Mouse (Mus musculus) skeletal muscle tissue, adult 2 months (tissue): Measurements from ENCODE around the gene Orai2.
"Not testable (repeated sequence)": the region's sequence is repeated elsewhere in the genome, so short reads cannot be mapped to it uniquely, and the experiment has no call there.

ENCODE experiments used
- DNase-seq: peaks from one replicate; pipeline ENCODE4 v3.0.0-alpha.2; 2012; ENCODE audit warnings: low read depth, low spot score

Orai2 gene

GRCm38 (mm10) chr5:136137658-136138274, 32.7 kb downstream of the Orai2 start:
- DNase-seq, result no peak

- no peak for DNase-seq
Observed at GRCm38 (mm10) chr5:136136292-136136990, 34.1 kb downstream of the Orai2 start.

- peak; percentile 93 for DNase-seq
Observed at GRCm38 (mm10) chr5:136135571-136136291, 34.8 kb downstream of the Orai2 start, which contains the start of the genes Lrwd1 and Alkbh4. TSS of gene Lrwd1 (minus strand) at chr5:136136074. TSS of gene Alkbh4 (plus strand) at chr5:136136146.

- DNase-seq, result no peak
Observed at GRCm38 (mm10) chr5:136122165-136122564, 48.3 kb downstream of the Orai2 start.

- no peak for DNase-seq
Observed at GRCm38 (mm10) chr5:136116784-136117112, 53.8 kb downstream of the Orai2 start.

- peak; percentile 95 for DNase-seq
Observed at GRCm38 (mm10) chr5:136115891-136116783, 54.4 kb downstream of the Orai2 start, which contains the start of gene Polr2j. TSS of gene Polr2j (plus strand) at chr5:136116631.

GRCm38 (mm10) chr5:136113546-136113945, 57.0 kb downstream of the Orai2 start:
- DNase-seq, result not testable (repeated sequence)

GRCm38 (mm10) chr5:136109042-136109441, 61.5 kb downstream of the Orai2 start:
- DNase-seq, result no peak

GRCm38 (mm10) chr5:136108486-136108885, 62.0 kb downstream of the Orai2 start:
- DNase-seq, result no peak

GRCm38 (mm10) chr5:136104511-136104910, 66.0 kb downstream of the Orai2 start:
- no peak for DNase-seq

- peak; percentile 42 for DNase-seq
Observed at GRCm38 (mm10) chr5:136102099-136102820, 68.3 kb downstream of the Orai2 start.

GRCm38 (mm10) chr5:136098536-136098935, 72.0 kb downstream of the Orai2 start:
- DNase-seq, result no peak
